Mouse (Mus musculus) midbrain, embryonic 16.5 days (tissue): Measurements from ENCODE around the gene Dlk1. TPM values are rescaled to one million over a fixed set of nuclear protein-coding genes. Genes with fewer than 3 reads are reported as not detected.

Experiments used
- ATAC-seq: fragments of 200-750 bp; cut with Nextera tagmentation; 2 replicates; pipeline ENCODE4 v1.8.0; 2017; ENCODE audit warnings: moderate TSS enrichment
- H3K27ac ChIP-seq: fragments of 300-500 bp; sonication (generic); 2 replicates; pipeline ENCODE4 v1.5.1; 2014; ENCODE audit warnings: mild to moderate bottlenecking, low read length, mixed read lengths
- H3K27me3 ChIP-seq: fragments of 300-500 bp; sonication (generic); 2 replicates; pipeline ENCODE4 v1.6.1; 2014; ENCODE audit warnings: low read depth, low read length, mixed read lengths; ENCODE audit not compliant: control insufficient read depth, insufficient read depth
- H3K36me3 ChIP-seq: fragments of 300-500 bp; sonication (generic); 2 replicates; pipeline ENCODE4 v1.6.1; 2014; ENCODE audit warnings: mild to moderate bottlenecking, low read length, moderate library complexity, mixed read lengths; ENCODE audit not compliant: control insufficient read depth, insufficient read depth
- H3K4me1 ChIP-seq: fragments of 300-500 bp; sonication (generic); 2 replicates; pipeline ENCODE4 v1.6.1; 2014; ENCODE audit warnings: mild to moderate bottlenecking, low read length, mixed read lengths; ENCODE audit not compliant: control insufficient read depth, insufficient read depth
- H3K4me2 ChIP-seq: fragments of 300-500 bp; sonication (generic); 2 replicates; pipeline ENCODE4 v1.6.1; 2014; ENCODE audit warnings: mild to moderate bottlenecking, low read length, mixed read lengths
- H3K4me3 ChIP-seq: fragments of 300-500 bp; sonication (generic); 2 replicates; pipeline ENCODE4 v1.5.1; 2014; ENCODE audit warnings: low read depth, mild to moderate bottlenecking, low read length, moderate library complexity, mixed read lengths
- H3K9ac ChIP-seq: fragments of 300-500 bp; sonication (generic); 2 replicates; pipeline ENCODE4 v1.6.1; 2014; ENCODE audit warnings: low read depth, low read length, mixed read lengths
- H3K9me3 ChIP-seq: fragments of 300-500 bp; sonication (generic); replicated peaks from 2 replicates; pipeline ENCODE4 v1.6.1; 2014; ENCODE audit warnings: mild to moderate bottlenecking, low read length, mixed read lengths; ENCODE audit not compliant: control insufficient read depth, poor library complexity, severe bottlenecking
- WGBS: fragments of 180-500 bp; shearing (Covaris S2); extraction: QIAGEN DNeasy Blood & Tissue Kit; methylation state at CpG from one replicate; pipeline ENCODE4 v1.1.7; 2014; 5-methylcytosine and 5-hydroxymethylcytosine counted together
- polyA plus RNA-seq: library from polyadenylated mRNA; unstranded; fragments of >200 nt; fragmentation: Nextera tagmentation; extraction: Ambion mirVana; gene quantifications from 2 replicates; pipeline ENCODE4 v1.2.1, GENCODE M21; 2015

Dlk1 gene
- polyA plus RNA-seq, 1 experiment from 2014 or later, result 50.4 TPM

DNA sequence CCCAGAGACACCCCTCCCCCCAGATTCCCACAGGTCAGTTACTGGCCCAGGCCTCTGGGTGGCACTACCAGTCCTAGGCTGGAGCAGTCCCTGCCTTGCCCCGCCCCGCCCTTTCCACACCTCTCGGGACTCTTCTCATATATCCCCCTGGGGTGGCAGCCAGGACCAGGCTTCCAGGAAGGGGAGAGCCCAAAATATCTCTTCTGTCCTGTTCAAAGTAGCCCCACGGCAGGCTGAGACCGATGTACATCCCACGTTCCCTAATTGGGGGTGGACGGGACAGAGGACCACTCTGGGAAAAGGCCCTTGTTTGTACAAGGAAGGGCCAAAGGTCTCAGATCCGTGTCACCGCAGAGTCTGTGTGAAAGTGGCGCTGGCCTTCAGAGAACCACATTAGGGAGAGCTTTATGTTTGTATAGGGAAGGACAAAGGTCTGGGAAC, 16.2 kb upstream of the Dlk1 start:
- ATAC-seq, result peak; percentile 38; the same call in 1 of the 2 replicates
- peaks cover 8% of the 10 kb centered on the region; the same call in 1 of the 2 replicates for H3K27me3 ChIP-seq
- no peak overlapping the region for H3K4me3 ChIP-seq
- H3K36me3 ChIP-seq, result no peaks in the 10 kb centered on the region
- H3K4me1 ChIP-seq, result peaks cover 7% of the 10 kb centered on the region; the same call in 1 of the 2 replicates
- 13% methylated on average over 10 of the region's 10 CpGs for WGBS
- no peaks in the 10 kb centered on the region for H3K9me3 ChIP-seq
- no peak overlapping the region for H3K9ac ChIP-seq
- no peak overlapping the region for H3K27ac ChIP-seq
- H3K4me2 ChIP-seq, result no peak overlapping the region

DNA sequence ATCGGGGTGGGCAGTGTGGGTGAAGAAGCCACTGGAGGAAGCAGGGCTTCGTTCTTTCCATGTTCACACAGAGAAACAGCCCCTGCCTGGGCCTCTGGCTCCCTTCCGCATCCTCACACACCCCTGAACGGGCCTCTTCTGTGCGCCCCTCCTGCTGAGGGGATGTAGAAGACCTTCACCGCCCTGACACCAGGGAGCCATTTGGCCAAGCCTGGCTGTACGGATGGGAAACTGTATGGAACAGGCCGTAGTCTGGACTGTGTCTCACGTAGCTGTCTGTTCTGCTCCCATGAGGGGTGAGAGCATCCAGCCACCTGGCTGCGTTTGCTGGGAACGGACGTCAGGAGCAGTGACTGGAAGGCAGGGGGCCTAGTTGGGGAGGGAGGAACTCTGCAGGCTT, 15.8 kb upstream of the Dlk1 start:
- no peak for ATAC-seq
- Histone ChIP-seq H3K4me1 (peaks cover 7% of the 10 kb centered on the region; the same call in 1 of the 2 replicates), H3K27ac (no peak overlapping the region), H3K4me2 (no peak overlapping the region), H3K9ac (no peak overlapping the region), H3K36me3 (no peaks in the 10 kb centered on the region), H3K27me3 (peaks cover 8% of the 10 kb centered on the region; the same call in 1 of the 2 replicates), H3K9me3 (no peaks in the 10 kb centered on the region), H3K4me3 (no peak overlapping the region)
- 25% methylated on average over 12 of the region's 12 CpGs for WGBS

DNA sequence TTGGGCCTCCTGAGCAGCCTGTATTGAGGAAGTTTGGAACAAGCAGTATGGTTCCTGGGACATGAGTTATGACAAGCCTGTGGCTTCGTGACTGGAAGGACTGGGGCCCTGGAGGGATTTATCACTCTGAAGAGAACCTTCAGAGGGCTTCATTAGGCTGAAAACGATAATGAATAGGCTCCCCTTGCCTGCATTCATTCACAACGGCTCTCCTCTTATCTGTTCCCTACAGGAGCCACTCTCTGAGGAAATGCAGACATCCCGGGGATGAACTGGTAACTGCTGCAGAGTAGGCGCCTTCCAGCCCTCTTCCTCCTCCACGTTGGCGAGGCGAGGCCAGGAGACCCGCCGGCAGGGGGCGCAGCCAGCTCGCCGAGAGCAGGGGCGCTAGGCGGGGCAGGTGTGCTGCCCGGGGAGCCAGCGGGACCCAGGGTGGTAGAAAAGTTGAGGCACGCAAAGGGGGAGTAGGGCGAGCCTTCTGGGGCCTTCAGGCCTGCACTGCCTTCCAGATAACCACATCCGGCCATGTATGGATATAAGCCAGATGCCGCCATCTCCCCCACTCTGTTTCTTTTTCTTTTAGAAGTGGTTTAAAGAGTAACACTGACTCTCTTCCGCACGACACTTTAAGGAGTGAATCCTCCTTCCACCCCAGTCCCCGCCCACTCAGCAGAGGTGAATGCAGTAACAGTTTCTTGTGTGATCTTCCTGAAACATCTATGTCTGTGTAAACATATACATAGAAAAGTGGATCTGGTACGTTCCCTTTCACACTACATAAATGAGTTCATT, 14.9 kb upstream of the Dlk1 start:
- Histone ChIP-seq H3K36me3 (no peaks in the 10 kb centered on the region), H3K4me3 (no peak overlapping the region), H3K9me3 (no peaks in the 10 kb centered on the region), H3K27me3 (peaks cover 8% of the 10 kb centered on the region; the same call in 1 of the 2 replicates), H3K27ac (no peak overlapping the region), H3K9ac (no peak overlapping the region; the same call in 1 of the 2 replicates), H3K4me1 (peaks cover 7% of the 10 kb centered on the region; the same call in 1 of the 2 replicates), H3K4me2 (peak overlapping the region; percentile 28)
- 11% methylated on average over 23 of the region's 25 CpGs for WGBS
- no peak for ATAC-seq

DNA sequence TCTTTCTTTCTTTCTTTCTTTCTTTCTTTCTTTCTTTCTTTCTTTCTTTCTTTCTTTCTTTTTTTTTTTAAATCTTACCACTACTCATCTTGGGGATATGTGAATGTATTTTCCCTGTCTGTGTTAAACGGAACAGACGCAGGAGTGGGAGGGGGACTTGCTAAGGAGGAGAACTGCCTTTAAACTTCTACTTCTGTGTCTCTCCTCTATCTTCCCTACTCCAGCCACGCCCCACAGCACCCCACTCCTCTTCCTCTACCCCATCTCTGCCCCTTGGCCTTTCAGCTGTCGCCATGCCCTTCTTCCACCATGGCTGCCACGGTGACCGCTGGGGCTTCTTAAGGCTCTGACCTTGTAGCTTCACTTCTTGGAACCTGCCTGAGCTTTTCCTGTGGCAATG, 14.2 kb upstream of the Dlk1 start:
- no peak overlapping the region for H3K9ac ChIP-seq
- H3K4me1 ChIP-seq, result peaks cover 7% of the 10 kb centered on the region; the same call in 1 of the 2 replicates
- WGBS, result 69% methylated on average over 6 of the region's 6 CpGs
- no peak overlapping the region for H3K27ac ChIP-seq
- peaks cover 8% of the 10 kb centered on the region; the same call in 1 of the 2 replicates for H3K27me3 ChIP-seq
- H3K4me3 ChIP-seq, result no peak overlapping the region
- H3K36me3 ChIP-seq, result no peaks in the 10 kb centered on the region
- no peak for ATAC-seq
- H3K9me3 ChIP-seq, result no peaks in the 10 kb centered on the region
- H3K4me2 ChIP-seq, result no peak overlapping the region

DNA sequence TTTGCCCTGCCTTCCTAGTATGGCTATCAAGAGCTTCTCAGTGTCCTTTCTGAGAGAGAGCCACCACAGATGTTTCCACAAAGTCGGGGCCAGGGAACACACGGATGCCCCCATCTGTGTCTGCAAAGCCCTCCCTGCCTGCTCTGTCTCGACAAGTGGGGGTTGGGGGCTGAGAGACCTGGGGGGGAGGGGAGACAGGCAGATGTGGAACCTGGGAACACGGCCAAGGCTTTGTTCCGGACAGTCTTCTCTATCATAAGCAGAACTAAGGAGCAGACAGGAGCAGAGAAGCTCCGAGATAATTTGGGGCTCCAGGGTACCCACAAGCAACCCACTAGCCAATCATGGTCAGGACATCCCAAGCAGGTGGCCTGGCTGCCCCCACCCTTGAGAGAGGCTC, 12.6 kb upstream of the Dlk1 start:
- peaks cover 7% of the 10 kb centered on the region; the same call in 1 of the 2 replicates for H3K4me1 ChIP-seq
- no peak for ATAC-seq
- H3K4me2 ChIP-seq, result no peak overlapping the region
- 51% methylated on average over 6 of the region's 6 CpGs for WGBS
- H3K27ac ChIP-seq, result no peak overlapping the region
- no peak overlapping the region for H3K4me3 ChIP-seq
- H3K27me3 ChIP-seq, result peaks cover 14% of the 10 kb centered on the region; the same call in 1 of the 2 replicates
- no peaks in the 10 kb centered on the region for H3K36me3 ChIP-seq
- H3K9ac ChIP-seq, result no peak overlapping the region
- no peaks in the 10 kb centered on the region for H3K9me3 ChIP-seq

DNA sequence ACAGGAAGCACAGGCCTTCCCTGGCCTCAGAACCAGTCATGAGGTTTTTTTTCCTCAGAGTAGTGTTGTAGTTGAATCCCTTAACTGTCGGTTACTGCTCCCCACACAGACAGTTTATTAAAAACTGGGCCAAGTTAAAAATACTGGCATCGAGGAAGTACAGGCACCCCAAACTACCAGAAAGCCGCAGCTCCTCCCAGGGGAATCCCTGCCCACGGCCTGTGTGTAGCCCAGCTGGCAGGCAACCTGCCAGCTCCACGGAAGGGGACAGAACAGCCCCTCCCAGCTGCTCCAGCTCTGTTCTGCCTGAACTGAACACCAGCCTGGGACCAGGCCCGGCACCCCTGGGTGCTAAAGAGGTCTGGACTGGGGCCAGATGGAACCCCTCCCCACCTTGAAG, 11.3 kb upstream of the Dlk1 start:
- Histone ChIP-seq H3K4me1 (peaks cover 17% of the 10 kb centered on the region; the same call in 1 of the 2 replicates), H3K4me2 (no peak overlapping the region), H3K27ac (no peak overlapping the region), H3K9me3 (no peaks in the 10 kb centered on the region), H3K9ac (no peak overlapping the region), H3K4me3 (no peak overlapping the region), H3K36me3 (no peaks in the 10 kb centered on the region), H3K27me3 (peaks cover 21% of the 10 kb centered on the region; the same call in 1 of the 2 replicates)
- 37% methylated on average over 6 of the region's 6 CpGs for WGBS
- ATAC-seq, result no peak

DNA sequence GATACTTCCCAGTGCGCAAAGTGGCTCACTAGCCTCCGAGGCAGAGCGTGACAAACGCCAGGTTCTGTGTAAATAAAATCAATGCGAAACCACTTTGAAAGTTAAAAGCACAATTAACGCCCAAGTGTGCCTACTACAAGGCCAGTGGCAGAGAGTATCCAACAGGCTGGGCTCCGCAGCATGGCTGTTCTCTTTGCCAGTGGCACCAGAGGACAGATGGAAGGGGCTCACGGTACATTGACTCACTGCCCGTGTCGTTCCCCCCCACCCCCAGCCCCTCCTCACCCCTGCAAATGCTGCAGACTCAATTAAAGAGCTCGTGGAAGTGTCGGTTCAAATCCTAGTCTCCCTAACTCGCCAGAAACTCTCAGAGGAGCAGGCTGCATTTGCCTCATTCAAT, 10.5 kb upstream of the Dlk1 start:
- 48% methylated on average over 13 of the region's 13 CpGs for WGBS
- peaks cover 20% of the 10 kb centered on the region; the same call in 1 of the 2 replicates for H3K27me3 ChIP-seq
- H3K9ac ChIP-seq, result no peak overlapping the region
- peaks cover 20% of the 10 kb centered on the region; the same call in 1 of the 2 replicates for H3K4me1 ChIP-seq
- H3K4me3 ChIP-seq, result no peak overlapping the region
- H3K9me3 ChIP-seq, result no peaks in the 10 kb centered on the region
- no peak overlapping the region for H3K27ac ChIP-seq
- no peak overlapping the region for H3K4me2 ChIP-seq
- H3K36me3 ChIP-seq, result no peaks in the 10 kb centered on the region
- ATAC-seq, result no peak

DNA sequence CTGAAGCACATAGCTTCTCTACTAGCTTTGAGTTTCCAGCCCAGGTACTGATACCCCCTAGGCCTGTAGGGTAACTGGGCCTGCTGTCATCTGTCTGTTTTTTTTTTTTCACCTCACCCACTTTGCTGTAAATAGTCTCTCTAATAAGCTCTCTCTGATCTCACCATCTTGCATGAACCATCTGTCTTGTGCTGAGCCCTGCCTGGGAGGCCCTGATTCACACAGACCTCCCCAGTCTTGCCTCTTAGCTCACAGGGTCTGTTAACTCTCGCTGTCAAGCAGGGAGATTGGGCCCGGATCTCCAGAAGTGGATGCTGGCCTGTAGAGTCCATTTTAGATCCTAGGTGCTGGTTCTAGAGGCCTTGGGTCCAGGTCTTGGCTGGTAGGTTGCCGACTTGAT, 9.3 kb upstream of the Dlk1 start:
- WGBS, result 61% methylated on average over 3 of the region's 3 CpGs
- no peak overlapping the region for H3K4me2 ChIP-seq
- peaks cover 18% of the 10 kb centered on the region; the same call in 1 of the 2 replicates for H3K27me3 ChIP-seq
- H3K4me1 ChIP-seq, result peaks cover 17% of the 10 kb centered on the region; the same call in 1 of the 2 replicates
- no peak overlapping the region for H3K9ac ChIP-seq
- H3K27ac ChIP-seq, result no peak overlapping the region
- ATAC-seq, result no peak
- no peak overlapping the region for H3K4me3 ChIP-seq
- no peaks in the 10 kb centered on the region for H3K36me3 ChIP-seq
- no peaks in the 10 kb centered on the region for H3K9me3 ChIP-seq

DNA sequence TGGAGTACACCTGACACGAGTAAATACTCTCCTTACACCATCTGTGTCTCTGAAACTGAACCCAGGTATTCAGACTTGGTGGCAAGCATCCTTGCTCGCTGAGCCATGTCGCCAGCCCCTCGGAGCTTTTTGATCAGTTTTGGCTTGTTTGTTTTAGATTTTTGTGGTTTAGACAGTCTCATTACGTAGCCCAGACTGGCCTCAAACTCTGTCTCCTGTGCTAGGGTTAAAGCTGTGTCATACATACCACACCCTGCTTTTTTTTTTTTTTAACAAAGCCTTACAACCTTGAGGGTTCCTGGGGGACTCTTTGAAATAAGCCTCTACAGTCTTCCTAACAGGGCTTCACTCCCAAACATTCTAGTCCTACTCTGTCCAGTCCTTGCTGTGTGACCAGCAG, 7.6 kb upstream of the Dlk1 start:
- Histone ChIP-seq H3K27me3 (peaks cover 18% of the 10 kb centered on the region; the same call in 1 of the 2 replicates), H3K4me2 (no peak overlapping the region), H3K27ac (no peak overlapping the region), H3K4me1 (peaks cover 21% of the 10 kb centered on the region; the same call in 1 of the 2 replicates), H3K9me3 (no peaks in the 10 kb centered on the region), H3K9ac (no peak overlapping the region), H3K4me3 (no peak overlapping the region), H3K36me3 (no peaks in the 10 kb centered on the region)
- ATAC-seq, result peak; percentile 22; the same call in 1 of the 2 replicates
- WGBS, result 46% methylated on average over 5 of the region's 5 CpGs
